Mouse (Mus musculus) skeletal muscle tissue, postnatal 0 days (tissue): ENCODE results near the gene Gm13941. TPM values are rescaled to one million over a fixed set of nuclear protein-coding genes. Genes with fewer than 3 reads are reported as not detected.

ENCODE experiments used
- polyA plus RNA-seq: library from polyadenylated mRNA; unstranded; fragments of >200 nt; fragmentation: Nextera tagmentation; extraction: Ambion mirVana; gene quantifications from 2 replicates; pipeline ENCODE4 v1.2.1, GENCODE M21; 2015

Gm13941 gene
- polyA plus RNA-seq, result not detected in 2 replicates

DNA sequence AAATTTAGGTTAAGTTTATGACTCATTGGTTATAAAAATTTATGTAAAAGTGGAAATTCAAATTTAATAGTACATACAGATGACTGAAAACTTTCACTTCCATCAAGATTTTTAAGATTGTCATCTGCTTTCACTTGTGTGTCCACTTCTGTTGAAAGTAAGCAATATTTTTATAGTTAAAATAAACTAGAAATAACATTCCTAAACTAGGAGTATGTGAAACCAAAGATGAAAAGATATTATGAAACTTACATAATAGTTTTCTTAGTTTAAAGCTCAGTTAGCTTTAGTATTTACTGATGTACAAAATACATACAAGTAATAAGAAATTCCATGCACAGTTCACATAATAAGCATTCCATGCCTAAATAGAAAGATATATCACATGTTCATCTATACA, at the start of gene Gm13941:
Gene Gm13941 (minus strand): TSS at position 101 of the 400 bp plus-strand sequence.

DNA sequence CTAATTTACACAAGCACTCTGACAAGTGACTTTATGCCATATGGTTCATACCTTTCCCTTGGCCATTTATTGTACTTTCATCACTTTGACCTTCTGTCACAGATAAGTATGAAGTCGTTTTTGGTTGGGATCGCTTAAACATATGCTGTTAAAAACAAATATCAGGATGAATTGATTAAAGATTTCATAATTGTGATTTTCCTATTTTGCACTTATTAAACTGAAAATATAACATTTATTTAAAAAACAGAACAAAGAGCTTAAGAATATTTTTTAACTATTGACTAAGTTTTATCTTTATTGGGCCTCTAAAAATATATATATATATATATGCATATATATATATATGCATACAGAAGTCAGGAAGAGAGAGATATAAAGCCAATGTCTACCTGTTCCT, 47.1 kb upstream of the Gm13941 start, which contains the start of gene Gm15130:
Gene Gm15130 (minus strand): TSS at position 101 of the 400 bp plus-strand sequence.

Other genes with a start within 250 kb of the Gm13941 start
- gene Ano3, start 155.1 kb downstream of the Gm13941 start, polyA plus RNA-seq, result 0.09 and 0.15 TPM in 2 replicates
- not detected in 2 replicates for gene Gm15130, start 47.0 kb upstream of the Gm13941 start, polyA plus RNA-seq
- not detected in 2 replicates for gene 4930430A15Rik, start 123.6 kb upstream of the Gm13941 start, polyA plus RNA-seq
- not detected in 2 replicates for gene Olfr1275, start 129.3 kb upstream of the Gm13941 start, polyA plus RNA-seq
- gene Olfr1276, start 148.5 kb upstream of the Gm13941 start, polyA plus RNA-seq, result not detected in 2 replicates
- gene Olfr1277, start 168.1 kb upstream of the Gm13941 start, polyA plus RNA-seq, result not detected in 2 replicates
- not detected in 2 replicates for gene Olfr1278, start 184.2 kb upstream of the Gm13941 start, polyA plus RNA-seq
- gene Olfr1279, start 194.7 kb upstream of the Gm13941 start, polyA plus RNA-seq, result not detected in 2 replicates
- not detected in 2 replicates for gene Olfr1280, start 208.0 kb upstream of the Gm13941 start, polyA plus RNA-seq
- gene Olfr1281, start 220.5 kb upstream of the Gm13941 start, polyA plus RNA-seq, result not detected in 2 replicates
- not detected in 2 replicates for gene Olfr1282, start 230.1 kb upstream of the Gm13941 start, polyA plus RNA-seq